In the genomic region with DNA sequence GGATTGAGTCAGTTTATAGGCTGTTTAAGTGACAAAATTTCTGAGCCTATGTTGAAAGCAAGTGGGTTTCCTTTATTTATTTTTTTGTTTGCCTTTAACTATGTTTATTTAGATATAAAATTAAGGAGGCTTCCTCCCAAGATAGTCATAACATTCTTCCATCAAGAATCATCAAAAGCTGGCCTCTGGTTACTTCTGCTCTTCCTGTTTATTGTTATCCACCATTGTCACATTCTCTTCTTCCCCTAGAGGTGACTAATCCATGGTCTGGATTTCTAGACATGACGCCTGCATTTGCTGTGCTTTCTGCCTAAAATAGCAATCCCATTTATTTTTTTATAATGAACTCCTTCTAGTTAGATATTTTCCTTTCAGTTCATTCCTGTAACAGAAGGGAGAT, we compare ENCODE assay signal across 25 mouse cellular contexts.
"Had no signal": no experiment of that assay in that cellular context is flagged by ENCODE, and none has a peak within 500 bp of the region (broad histone marks: within the 10 kb centered on the region; RNA-seq: fewer than 3 reads in every experiment).

No protein-coding gene starts in this region.

- H3K27me3 ChIP-seq: kidney, embryonic 15.5 days; limb, embryonic 13.5 days; liver, embryonic 12.5 days; liver, embryonic 15.5 days; lung, embryonic 15.5 days; megakaryocyte, embryonic 14.5 days; midbrain, embryonic 13.5 days; neural tube, embryonic 12.5 days; neural tube, embryonic 15.5 days; stomach, embryonic 15.5 days had no signal

- DNase-seq: kidney, adult 8-10 months; kidney, postnatal 10 days; kidney, postnatal 36 days; layer of hippocampus, postnatal 36 days; liver; lung, adult 18-20 months; lung, postnatal 10 days; lung, postnatal 36 days; right cerebral cortex, adult 18-20 months; right cerebral cortex, postnatal 25 days; spleen, adult 18-20 months; thymus, postnatal 25 days had no signal

- ATAC-seq: liver, embryonic 12.5 days; midbrain, embryonic 13.5 days; midbrain, embryonic 16.5 days had no signal

- H3K36me3 ChIP-seq: kidney, embryonic 15.5 days; limb, embryonic 10.5 days; limb, embryonic 13.5 days; liver, embryonic 12.5 days; liver, embryonic 15.5 days; lung, embryonic 15.5 days; midbrain, embryonic 10.5 days; midbrain, embryonic 13.5 days; neural tube, embryonic 12.5 days; neural tube, embryonic 15.5 days; stomach, embryonic 15.5 days had no signal

- H3K4me3 ChIP-seq: kidney, embryonic 15.5 days; limb, embryonic 10.5 days; limb, embryonic 13.5 days; liver, embryonic 12.5 days; liver, embryonic 15.5 days; lung, embryonic 15.5 days; megakaryocyte, embryonic 14.5 days; midbrain, embryonic 10.5 days; midbrain, embryonic 13.5 days; neural tube, embryonic 12.5 days; neural tube, embryonic 15.5 days; stomach, embryonic 15.5 days had no signal
